Comparison of ENCODE assay signal across 8 mouse cellular contexts in the genomic region with DNA sequence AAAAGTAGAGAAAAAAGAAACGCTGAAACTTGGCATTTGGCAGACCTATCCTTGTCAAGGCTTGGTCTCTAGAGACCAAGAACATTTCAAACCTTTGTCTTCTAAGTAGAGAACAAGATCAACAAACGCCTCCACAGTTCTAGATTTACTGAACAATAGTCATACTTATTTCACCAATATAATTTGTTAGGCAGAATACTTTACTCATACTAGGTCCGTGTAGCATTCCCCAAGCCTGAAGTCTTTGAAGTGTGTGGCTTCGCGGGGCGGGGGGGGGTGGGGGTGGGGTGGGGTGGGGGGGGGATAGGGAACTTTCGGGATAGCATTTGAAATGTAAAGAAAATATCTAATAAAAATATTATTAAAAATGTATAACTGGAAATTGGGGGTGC. TPM values are rescaled to one million over a fixed set of nuclear protein-coding genes. Genes with fewer than 3 reads are reported as not detected.
A peak's percentile ranks its signal among the peaks of the same experiment; 100 is the strongest.
DNase-seq lines count a peak whose midpoint lies in the region; ATAC-seq and TF ChIP-seq lines count a peak whose summit lies in the region.

No protein-coding gene starts in this region.

- TF ChIP-seq CTCF in cerebellum, adult 2 months (IDR thresholded peaks at IDR 0.05; ENCODE audit: borderline replicate concordance, insufficient read depth, low read depth, low read length), result no peak

- no peaks in the 10 kb centered on the region for H3K9me3 ChIP-seq in neural tube, embryonic 11.5 days (ENCODE audit: control insufficient read depth, low read length)
- H3K9me3 ChIP-seq in liver, embryonic 13.5 days (replicated peaks), result no peaks in the 10 kb centered on the region

- peak overlapping the region; percentile 53 for H3K4me2 ChIP-seq in neural tube, embryonic 11.5 days (ENCODE audit: low read depth)
- peak overlapping the region; percentile 82 for H3K4me2 ChIP-seq in liver, embryonic 13.5 days

- WGBS in cerebellum, adult 2 months, result 43% methylated on average over 7 of the region's 7 CpGs
- 60% methylated on average over 7 of the region's 7 CpGs for WGBS in neural tube, embryonic 11.5 days
- WGBS in liver, embryonic 13.5 days (ENCODE audit: insufficient replicate concordance), result 38% methylated on average over 7 of the region's 7 CpGs

- H3K9ac ChIP-seq in neural tube, embryonic 11.5 days (ENCODE audit: low read length), result no peak overlapping the region; the same call in 1 of the 2 replicates
- peak overlapping the region; percentile 23; the same call in 1 of the 2 replicates for H3K9ac ChIP-seq in liver, embryonic 13.5 days

- H3K27me3 ChIP-seq in cerebellum, adult 2 months (ENCODE audit: control insufficient read depth, insufficient read depth, low read length), result no peaks in the 10 kb centered on the region
- H3K27me3 ChIP-seq in neural tube, embryonic 11.5 days (ENCODE audit: control insufficient read depth, insufficient read depth, low read length), result no peaks in the 10 kb centered on the region
- H3K27me3 ChIP-seq in liver, embryonic 13.5 days, result no peaks in the 10 kb centered on the region

- no peak for DNase-seq in cerebellum, adult 2 months
- DNase-seq in cerebellum, adult 9-10 months, result no peak
- no peak for DNase-seq in neural tube, embryonic 11.5 days (ENCODE audit: low spot score)
- DNase-seq in neural tube, embryonic 10.5 days (ENCODE audit: extremely low spot score, low spot score), result no peak
- DNase-seq in liver, embryonic 13.5 days, result no peak
- DNase-seq in urinary bladder, adult 18-20 months (ENCODE audit: low spot score in 2 of 2), result no peak
- no peak for DNase-seq in ovary, postnatal 36 days (ENCODE audit: low spot score)
- DNase-seq in spleen, adult 12 weeks (ENCODE audit: low spot score), result no peak

- H3K4me3 ChIP-seq in cerebellum, adult 2 months (replicated peaks; ENCODE audit: insufficient read depth, low read depth, low read length), result peak overlapping the region; percentile 52
- H3K4me3 ChIP-seq in neural tube, embryonic 11.5 days (ENCODE audit: low read depth, low read length), result peak overlapping the region; percentile 70
- peak overlapping the region; percentile 74 for H3K4me3 ChIP-seq in liver, embryonic 13.5 days (replicated peaks)

- TF ChIP-seq POLR2A in cerebellum, adult 2 months (IDR thresholded peaks at IDR 0.05; ENCODE audit: borderline replicate concordance, insufficient read depth, low read length), result no peak

- no peaks in the 10 kb centered on the region for H3K4me1 ChIP-seq in cerebellum, adult 2 months (ENCODE audit: control insufficient read depth, insufficient read depth, low read length)
- peaks cover 7% of the 10 kb centered on the region; the same call in 1 of the 2 replicates for H3K4me1 ChIP-seq in neural tube, embryonic 11.5 days (ENCODE audit: control insufficient read depth, insufficient read depth, low read length)
- peaks cover 47% of the 10 kb centered on the region for H3K4me1 ChIP-seq in liver, embryonic 13.5 days (replicated peaks)

- H3K36me3 ChIP-seq in neural tube, embryonic 11.5 days (ENCODE audit: control insufficient read depth, insufficient read depth, low read length), result no peaks in the 10 kb centered on the region
- no peaks in the 10 kb centered on the region for H3K36me3 ChIP-seq in liver, embryonic 13.5 days

- H3K27ac ChIP-seq in cerebellum, adult 2 months (ENCODE audit: insufficient read depth, low read length), result no peak overlapping the region
- H3K27ac ChIP-seq in neural tube, embryonic 11.5 days (ENCODE audit: low read depth, low read length), result no peak overlapping the region
- H3K27ac ChIP-seq in liver, embryonic 13.5 days, result 0 out of 2 replicates have a peak overlapping the region, but pooled peaks have one; percentile 21

- 0 out of 2 replicates have a peak, but pooled peaks have one; percentile 12 for ATAC-seq in neural tube, embryonic 11.5 days (ENCODE audit: insufficient read depth, low FRiP score, low TSS enrichment)
- ATAC-seq in liver, embryonic 13.5 days (ENCODE audit: low read depth), result no peak

RNA-seq across cellular contexts. Expression of gene Cpt2, which starts 0.4 kb away (rescaled TPM):
- 15.4 and 16.2 TPM in 2 replicates for polyA plus RNA-seq in cerebellum, adult 2 months (2012; rRNA removed)
- polyA plus RNA-seq in neural tube, embryonic 11.5 days (2014; fragmentation: Nextera tagmentation; extraction: Ambion mirVana), result 34.8 and 35.0 TPM in 2 replicates
- 37.0 and 45.1 TPM in 2 replicates for polyA plus RNA-seq in liver, embryonic 13.5 days (2015; fragmentation: Nextera tagmentation; extraction: Ambion mirVana)

RNA-seq across cellular contexts. Expression of gene 0610037L13Rik, which starts 34.2 kb away (rescaled TPM):
- 129 and 137 TPM in 2 replicates for polyA plus RNA-seq in cerebellum, adult 2 months (2012; rRNA removed)
- 109 and 128 TPM in 2 replicates for polyA plus RNA-seq in neural tube, embryonic 11.5 days (2014; fragmentation: Nextera tagmentation; extraction: Ambion mirVana)
- polyA plus RNA-seq in liver, embryonic 13.5 days (2015; fragmentation: Nextera tagmentation; extraction: Ambion mirVana), result 48.1 and 54.9 TPM in 2 replicates

RNA-seq across cellular contexts. Expression of gene Magoh, which starts 44.2 kb away (rescaled TPM):
- polyA plus RNA-seq in cerebellum, adult 2 months (2012; rRNA removed), result 58.7 and 64.4 TPM in 2 replicates
- polyA plus RNA-seq in neural tube, embryonic 11.5 days (2014; fragmentation: Nextera tagmentation; extraction: Ambion mirVana), result 195 and 208 TPM in 2 replicates
- 129 and 145 TPM in 2 replicates for polyA plus RNA-seq in liver, embryonic 13.5 days (2015; fragmentation: Nextera tagmentation; extraction: Ambion mirVana)

RNA-seq across cellular contexts. Expression of gene Slc1a7, which starts 44.3 kb away (rescaled TPM):
- polyA plus RNA-seq in cerebellum, adult 2 months (2012; rRNA removed), result 0.10 TPM in 1 of 2 replicates, not detected in the other
- not detected in 2 replicates for polyA plus RNA-seq in neural tube, embryonic 11.5 days (2014; fragmentation: Nextera tagmentation; extraction: Ambion mirVana)
- polyA plus RNA-seq in liver, embryonic 13.5 days (2015; fragmentation: Nextera tagmentation; extraction: Ambion mirVana), result not detected in 2 replicates
